Mouse (Mus musculus) liver, embryonic 14.5 days (tissue): Measurements from ENCODE around the gene Itpr1. TPM values are rescaled to one million over a fixed set of nuclear protein-coding genes. Genes with fewer than 3 reads are reported as not detected.
A peak's percentile ranks its signal among the peaks of the same experiment; 100 is the strongest.
"Not testable (repeated sequence)": the region's sequence is repeated elsewhere in the genome, so short reads cannot be mapped to it uniquely, and the experiment has no call there.

Experiments used
- ATAC-seq: fragments of 200-750 bp; cut with Nextera tagmentation; 2 replicates; pipeline ENCODE4 v1.8.0; 2017; ENCODE audit warnings: moderate number of reproducible peaks, mild to moderate bottlenecking, moderate library complexity; ENCODE audit not compliant: insufficient read depth
- DNase-seq, 3 experiments: peaks; one replicate each; pipeline ENCODE4 v3.0.0-alpha.2; 2012 to 2013; ENCODE audit warnings: low read depth in 3 of 3, low spot score in 3 of 3
- H3K27ac ChIP-seq: fragments of 300-500 bp; sonication (generic); 2 replicates; pipeline ENCODE4 v1.5.1; 2014; ENCODE audit warnings: moderate library complexity, mild to moderate bottlenecking, control low read depth, inconsistent platforms
- H3K27me3 ChIP-seq: fragments of 300-500 bp; sonication (generic); 2 replicates; pipeline ENCODE4 v1.6.1; 2014; ENCODE audit warnings: mild to moderate bottlenecking, low read length, moderate library complexity; ENCODE audit not compliant: control insufficient read depth, insufficient read depth
- H3K36me3 ChIP-seq: fragments of 300-500 bp; sonication (generic); replicated peaks from 2 replicates; pipeline ENCODE4 v1.6.1; 2014; ENCODE audit warnings: low read depth; ENCODE audit not compliant: control insufficient read depth, insufficient read depth
- H3K4me1 ChIP-seq, 2 experiments: fragments of 200-500 bp in 1 of 2; fragments of 300-500 bp in 1 of 2; sonication (generic) in 1 of 2; replicated peaks; 2 replicates each; pipeline ENCODE4 v1.6.1; 2012 to 2014; ENCODE audit warnings: antibody characterized with exemption in 1 of 2, inconsistent platforms in 1 of 2, low read length in 1 of 2; ENCODE audit not compliant: control insufficient read depth in 2 of 2, insufficient read depth in 2 of 2
- H3K4me2 ChIP-seq: fragments of 300-500 bp; sonication (generic); 2 replicates; pipeline ENCODE4 v1.6.1; 2014; ENCODE audit warnings: low read depth, mild to moderate bottlenecking, control low read depth, moderate library complexity
- H3K4me3 ChIP-seq, 2 experiments: fragments of 200-500 bp in 1 of 2; fragments of 300-500 bp in 1 of 2; sonication (generic) in 1 of 2; 2 replicates each; pipeline ENCODE4 v1.5.1; 2012 to 2014; ENCODE audit warnings: low read depth in 2 of 2, low read length in 2 of 2, mild to moderate bottlenecking in 2 of 2, control low read depth in 1 of 2, inconsistent platforms in 1 of 2, moderate library complexity in 1 of 2; ENCODE audit not compliant: insufficient read depth in 1 of 2
- H3K9ac ChIP-seq: fragments of 300-500 bp; sonication (generic); replicated peaks from 2 replicates; pipeline ENCODE4 v1.6.1; 2014; ENCODE audit warnings: mild to moderate bottlenecking, control low read depth, moderate library complexity
- H3K9me3 ChIP-seq: fragments of 300-500 bp; sonication (generic); 2 replicates; pipeline ENCODE4 v1.6.1; 2016; ENCODE audit warnings: low read length, mixed read lengths; ENCODE audit not compliant: control insufficient read depth
- CTCF ChIP-seq: IDR thresholded peaks from 2 replicates; pipeline ENCODE4 v1.5.1; 2016; ENCODE audit warnings: antibody characterized with exemption, low read depth, control low read depth
- EP300 ChIP-seq: IDR thresholded peaks from 2 replicates; pipeline ENCODE4 v1.6.1; 2016; ENCODE audit warnings: antibody characterized with exemption, low read depth
- WGBS: fragments of 180-500 bp; shearing (Covaris S2); extraction: QIAGEN DNeasy Blood & Tissue Kit; methylation state at CpG from one replicate; pipeline ENCODE4 v1.1.7; 2014; ENCODE audit not compliant: insufficient replicate concordance; 5-methylcytosine and 5-hydroxymethylcytosine counted together
- polyA plus RNA-seq, 2 experiments: library from polyadenylated mRNA; depleted of rRNA in 1 of 2; stranded (reverse) in 1 of 2; unstranded in 1 of 2; fragments of >200 nt; fragmentation: Nextera tagmentation in 1 of 2; extraction: Ambion mirVana in 1 of 2; gene quantifications; 2 replicates each; pipeline versions ENCODE4 v1.2.1 to v1.2.3; 2012 to 2014

Gene Itpr1
- polyA plus RNA-seq, 2 experiments = 1.6 to 3.1 TPM

GRCm38 (mm10) chr6:108562971-108563370, 350.1 kb downstream of the Itpr1 start:
- ATAC-seq (no peak), DNase-seq (no peak)
- H3K9ac ChIP-seq = no peak overlapping the region
- H3K4me1 ChIP-seq = no peaks in the 10 kb centered on the region
- TF ChIP-seq EP300 (no peak), CTCF (no peak)
- H3K27me3 ChIP-seq = no peaks in the 10 kb centered on the region
- no peak overlapping the region for H3K4me2 ChIP-seq
- 44% methylated on average over 2 of the region's 2 CpGs for WGBS
- H3K27ac ChIP-seq = no peak overlapping the region
- no peak overlapping the region for H3K4me3 ChIP-seq
- H3K36me3 ChIP-seq = no peaks in the 10 kb centered on the region
- H3K9me3 ChIP-seq = no peaks in the 10 kb centered on the region

GRCm38 (mm10) chr6:108565447-108565846, 352.6 kb downstream of the Itpr1 start:
- H3K9me3 ChIP-seq, H3K27ac ChIP-seq, H3K4me1 ChIP-seq, H3K4me2 ChIP-seq, H3K4me3 ChIP-seq, H3K9ac ChIP-seq, H3K36me3 ChIP-seq, DNase-seq, ATAC-seq, H3K27me3 ChIP-seq: not testable (repeated sequence)
- 79% methylated on average over 18 of the region's 18 CpGs for WGBS

GRCm38 (mm10) chr6:108566549-108566948, 353.7 kb downstream of the Itpr1 start:
- DNase-seq (no peak), ATAC-seq (no peak)
- no peaks in the 10 kb centered on the region for H3K36me3 ChIP-seq
- no peak overlapping the region for H3K4me3 ChIP-seq
- peaks cover 0 to 6% of the 10 kb centered on the region in 2 experiments; a peak in 3 of 4 replicates for H3K4me1 ChIP-seq
- H3K9me3 ChIP-seq = no peaks in the 10 kb centered on the region
- no peaks in the 10 kb centered on the region for H3K27me3 ChIP-seq
- TF ChIP-seq CTCF = no peak
- TF ChIP-seq EP300 = no peak
- no peak overlapping the region for H3K4me2 ChIP-seq
- H3K27ac ChIP-seq = no peak overlapping the region
- no peak overlapping the region for H3K9ac ChIP-seq

GRCm38 (mm10) chr6:108569460-108570187, 356.7 kb downstream of the Itpr1 start:
- H3K27ac ChIP-seq = no peak overlapping the region
- WGBS = 60% methylated on average over 7 of the region's 7 CpGs

GRCm38 (mm10) chr6:108570351-108571041, 357.6 kb downstream of the Itpr1 start:
- H3K4me3 ChIP-seq = 0 out of 4 replicates have a peak overlapping the region, but pooled peaks of 1 of the 2 experiments have one; percentile 55
- H3K9me3 ChIP-seq = no peaks in the 10 kb centered on the region
- TF ChIP-seq CTCF (no peak), EP300 (no peak)
- DNase-seq = no peak
- ATAC-seq = no peak
- no peak overlapping the region for H3K9ac ChIP-seq
- H3K36me3 ChIP-seq = no peaks in the 10 kb centered on the region
- peak overlapping the region; percentile 37 for H3K4me2 ChIP-seq
- H3K27me3 ChIP-seq = no peaks in the 10 kb centered on the region
- H3K4me1 ChIP-seq = peaks cover 0 to 8% of the 10 kb centered on the region in 2 experiments; a peak in 3 of 4 replicates
- 37% methylated on average over 11 of the region's 11 CpGs for WGBS
- H3K27ac ChIP-seq = no peak overlapping the region

More at GRCm38 (mm10) chr6:108569460-108570187, 356.7 kb downstream of the Itpr1 start:
- no peaks in the 10 kb centered on the region for H3K36me3 ChIP-seq
- H3K9me3 ChIP-seq = no peaks in the 10 kb centered on the region
- no peak overlapping the region for H3K4me2 ChIP-seq
- no peak overlapping the region for H3K4me3 ChIP-seq
- peaks cover 0 to 8% of the 10 kb centered on the region in 2 experiments; a peak in 3 of 4 replicates for H3K4me1 ChIP-seq
- H3K9ac ChIP-seq = no peak overlapping the region
- DNase-seq = no peak
- no peak for ATAC-seq
- H3K27me3 ChIP-seq = no peaks in the 10 kb centered on the region
- no peak for TF ChIP-seq CTCF
- TF ChIP-seq EP300 = no peak
